Mouse (Mus musculus) macrophage (primary cell): Measurements from ENCODE around the gene Nploc4. TPM values are rescaled to one million over a fixed set of nuclear protein-coding genes. Genes with fewer than 3 reads are reported as not detected.

Experiments used
- H3K27ac ChIP-seq: fragments of 350-480 bp; formaldehyde crosslinking; 2 replicates; pipeline ENCODE4 v1.9.0; 2021
- H3K36me3 ChIP-seq: fragments of 350-480 bp; formaldehyde crosslinking; 2 replicates; pipeline ENCODE4 v1.9.0; 2021; ENCODE audit errors: inconsistent target
- H3K4me3 ChIP-seq: fragments of 350-480 bp; formaldehyde crosslinking; 2 replicates; pipeline ENCODE4 v1.9.0; 2021; ENCODE audit errors: inconsistent target
- H3K79me2 ChIP-seq: fragments of 350-480 bp; formaldehyde crosslinking; 2 replicates; pipeline ENCODE4 v1.9.0; 2021; ENCODE audit errors: inconsistent target
- WGBS: methylation state at CpG from one replicate; pipeline ENCODE4 v1.1.7; 2026; ENCODE audit warnings: inconsistent platforms; ENCODE audit not compliant: missing documents; 5-methylcytosine and 5-hydroxymethylcytosine counted together
- polyA plus RNA-seq: library from polyadenylated mRNA; stranded (reverse); fragments of 250-400 nt; gene quantifications from 3 replicates; pipeline ENCODE4 v1.2.4, GENCODE M21; 2018; ENCODE audit warnings: inconsistent platforms

Nploc4 gene
- polyA plus RNA-seq, 1 experiment from 2014 or later: 45.8 TPM

- H3K4me3 ChIP-seq: no peak overlapping the region
- WGBS: 66% methylated on average over 2 of the region's 2 CpGs
- H3K79me2 ChIP-seq: no peaks in the 10 kb centered on the region
- no peaks in the 10 kb centered on the region for H3K36me3 ChIP-seq
- no peak overlapping the region for H3K27ac ChIP-seq
Observed at GRCm38 (mm10) chr11:120337447-120337846, 100.1 kb downstream of the Nploc4 start.

- Histone ChIP-seq H3K27ac (no peak overlapping the region), H3K79me2 (no peaks in the 10 kb centered on the region), H3K36me3 (no peaks in the 10 kb centered on the region), H3K4me3 (no peak overlapping the region)
- 82% methylated on average over 6 of the region's 6 CpGs for WGBS
Observed at GRCm38 (mm10) chr11:120335431-120336021, 102.0 kb downstream of the Nploc4 start.

Other genes starting within 250 kb of the Nploc4 start
- gene Bahcc1, start 204.8 kb downstream of the Nploc4 start, polyA plus RNA-seq: 2.2 to 3.5 TPM (median 3.0 TPM) in 3 replicates
- gene Actg1, start 89.2 kb downstream of the Nploc4 start, polyA plus RNA-seq: 1,569 to 2,966 TPM (median 1,773 TPM) in 3 replicates
- gene Fscn2, start 76.2 kb downstream of the Nploc4 start, polyA plus RNA-seq: not detected in 3 replicates
- gene Faap100, start 58.9 kb downstream of the Nploc4 start, polyA plus RNA-seq: 3.8 to 8.1 TPM (median 6.3 TPM) in 3 replicates
- gene Tspan10, start 4.9 kb upstream of the Nploc4 start, polyA plus RNA-seq: 0.54 to 2.3 TPM (median 1.5 TPM) in 3 replicates
- 0.32 TPM in 1 of 3 replicates, not detected in the others for gene Pde6g, start 15.8 kb upstream of the Nploc4 start, polyA plus RNA-seq
- gene Oxld1, start 20.4 kb upstream of the Nploc4 start, polyA plus RNA-seq: 2.6 to 10.4 TPM (median 6.3 TPM) in 3 replicates
- 11.7 to 12.7 TPM (median 11.8 TPM) in 3 replicates for gene Ccdc137, start 20.4 kb upstream of the Nploc4 start, polyA plus RNA-seq
- 11.8 to 16.5 TPM (median 14.2 TPM) in 3 replicates for gene Arl16, start 29.9 kb upstream of the Nploc4 start, polyA plus RNA-seq
- gene Mrpl12, start 46.9 kb upstream of the Nploc4 start, polyA plus RNA-seq: 28.2 to 81.1 TPM (median 37.6 TPM) in 3 replicates
- 29.6 to 61.7 TPM (median 44.6 TPM) in 3 replicates for gene Slc25a10, start 54.1 kb upstream of the Nploc4 start, polyA plus RNA-seq
- gene Gcgr, start 93.0 kb upstream of the Nploc4 start, polyA plus RNA-seq: 0.09 TPM in 1 of 3 replicates, not detected in the others
- 36.9 to 60.9 TPM (median 57.7 TPM) in 3 replicates for gene Mcrip1, start 112.0 kb upstream of the Nploc4 start, polyA plus RNA-seq
- gene Ppp1r27, start 113.4 kb upstream of the Nploc4 start, polyA plus RNA-seq: not detected in 3 replicates
- gene P4hb, start 135.5 kb upstream of the Nploc4 start, polyA plus RNA-seq: 294 to 442 TPM (median 388 TPM) in 3 replicates
- gene Arhgdia, start 143.9 kb upstream of the Nploc4 start, polyA plus RNA-seq: 662 to 966 TPM (median 875 TPM) in 3 replicates
- gene Alyref, start 160.7 kb upstream of the Nploc4 start, polyA plus RNA-seq: 34.3 to 88.6 TPM (median 41.5 TPM) in 3 replicates
- 40.4 to 78.6 TPM (median 76.2 TPM) in 3 replicates for gene Anapc11, start 160.7 kb upstream of the Nploc4 start, polyA plus RNA-seq
- gene Npb, start 170.8 kb upstream of the Nploc4 start, polyA plus RNA-seq: not detected in 3 replicates
- gene Pcyt2, start 180.2 kb upstream of the Nploc4 start, polyA plus RNA-seq: 23.8 to 69.4 TPM (median 36.2 TPM) in 3 replicates
- 37.3 to 77.5 TPM (median 50.4 TPM) in 3 replicates for gene Sirt7, start 187.5 kb upstream of the Nploc4 start, polyA plus RNA-seq
- 18.1 to 68.2 TPM (median 39.6 TPM) in 3 replicates for gene Mafg, start 195.9 kb upstream of the Nploc4 start, polyA plus RNA-seq
- gene Pycr1, start 206.1 kb upstream of the Nploc4 start, polyA plus RNA-seq: not detected in 3 replicates
- not detected in 3 replicates for gene Myadml2, start 210.4 kb upstream of the Nploc4 start, polyA plus RNA-seq
- gene Notum, start 223.5 kb upstream of the Nploc4 start, polyA plus RNA-seq: not detected in 3 replicates
- gene Aspscr1, start 235.3 kb upstream of the Nploc4 start, polyA plus RNA-seq: 21.6 to 38.8 TPM (median 34.8 TPM) in 3 replicates